Mouse (Mus musculus) forebrain, embryonic 14.5 days (tissue): ENCODE measurements around the gene Prorsd1. TPM values are rescaled to one million over a fixed set of nuclear protein-coding genes. Genes with fewer than 3 reads are reported as not detected.

Experiments
- ATAC-seq: fragments of 200-750 bp; cut with Nextera tagmentation; 2 replicates; pipeline ENCODE4 v1.8.0; 2017; ENCODE audit warnings: mild to moderate bottlenecking, moderate library complexity
- DNase-seq: peaks from one replicate; pipeline ENCODE4 v3.0.0-alpha.2; 2015; ENCODE audit warnings: low spot score
- H3K27ac ChIP-seq: fragments of 300-500 bp; sonication (generic); 2 replicates; pipeline ENCODE4 v1.5.1; 2014; ENCODE audit warnings: low read depth, mild to moderate bottlenecking, control low read depth, low read length, moderate library complexity
- H3K27me3 ChIP-seq: fragments of 300-500 bp; sonication (generic); replicated peaks from 2 replicates; pipeline ENCODE4 v1.6.1; 2014; ENCODE audit warnings: low read length, control low read depth, mixed read lengths; ENCODE audit not compliant: control insufficient read depth, insufficient read depth
- H3K36me3 ChIP-seq: fragments of 300-500 bp; sonication (generic); 2 replicates; pipeline ENCODE4 v1.6.1; 2014; ENCODE audit warnings: low read length, control low read depth; ENCODE audit not compliant: control insufficient read depth, insufficient read depth
- H3K4me1 ChIP-seq: fragments of 300-500 bp; sonication (generic); 2 replicates; pipeline ENCODE4 v1.6.1; 2014; ENCODE audit warnings: antibody characterized with exemption, low read length, control low read depth; ENCODE audit not compliant: control insufficient read depth, insufficient read depth
- H3K4me2 ChIP-seq: fragments of 300-500 bp; sonication (generic); 2 replicates; pipeline ENCODE4 v1.6.1; 2014; ENCODE audit warnings: mild to moderate bottlenecking, control low read depth, low read length
- H3K4me3 ChIP-seq: fragments of 300-500 bp; sonication (generic); 2 replicates; pipeline ENCODE4 v1.5.1; 2014; ENCODE audit warnings: low read depth, low read length, control low read depth
- H3K9ac ChIP-seq: fragments of 300-500 bp; sonication (generic); 2 replicates; pipeline ENCODE4 v1.6.1; 2014; ENCODE audit warnings: mild to moderate bottlenecking, low read length, control low read depth, moderate library complexity
- H3K9me3 ChIP-seq: fragments of 300-500 bp; sonication (generic); replicated peaks from 2 replicates; pipeline ENCODE4 v1.6.1; 2016; ENCODE audit warnings: low read length, control low read depth, mixed read lengths; ENCODE audit not compliant: control insufficient read depth
- WGBS: fragments of 180-500 bp; shearing (Covaris S2); extraction: QIAGEN DNeasy Blood & Tissue Kit; methylation state at CpG from one replicate; pipeline ENCODE4 v1.1.7; 2014; 5-methylcytosine and 5-hydroxymethylcytosine counted together
- polyA plus RNA-seq: library from polyadenylated mRNA; unstranded; fragments of >200 nt; fragmentation: Nextera tagmentation; extraction: Ambion mirVana; gene quantifications from 2 replicates; pipeline ENCODE4 v1.2.1, GENCODE M21; 2014

Prorsd1 gene
- polyA plus RNA-seq, 1 experiment from 2014 or later, result 10.3 TPM

- no peak for ATAC-seq
- 82% methylated on average over 1 of the region's 1 CpGs for WGBS
Observed at GRCm38 (mm10) chr11:29509421-29509820, 5.4 kb downstream of the Prorsd1 start.

DNA sequence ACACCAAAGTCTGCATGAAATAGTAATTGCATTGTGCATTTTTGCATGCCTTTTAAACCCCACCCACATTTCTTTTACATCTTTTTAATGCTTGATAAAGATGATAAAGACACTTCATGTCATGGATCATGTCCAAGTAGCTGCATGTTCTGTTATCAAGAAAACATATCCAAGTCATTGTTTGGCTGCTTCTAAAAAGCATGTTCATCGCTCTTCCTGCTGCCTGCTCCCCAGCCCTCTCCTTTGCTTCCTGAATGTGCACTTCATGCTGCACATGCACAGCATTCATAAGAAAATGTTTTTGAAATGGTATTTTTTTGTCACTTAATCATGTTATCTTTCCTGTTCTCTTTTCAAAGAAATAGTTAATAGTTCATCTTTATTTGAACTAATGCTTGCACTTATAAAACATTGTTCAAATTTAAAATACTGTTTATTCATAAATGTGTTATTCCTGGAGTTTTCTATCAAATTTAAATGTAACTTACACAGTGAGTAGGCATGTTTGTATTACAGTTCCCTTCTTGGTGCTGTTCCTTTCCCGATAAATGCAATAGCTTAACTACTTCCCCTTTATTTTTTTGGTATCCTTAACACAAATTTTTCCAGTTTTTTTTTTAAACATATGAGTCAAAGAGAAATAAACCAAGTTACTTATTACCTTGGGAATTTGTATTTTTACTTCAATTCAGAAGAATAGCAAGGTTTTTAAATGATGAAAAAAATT, 9.8 kb downstream of the Prorsd1 start:
- H3K4me3 ChIP-seq, result no peak overlapping the region
- ATAC-seq, result no peak
- H3K4me2 ChIP-seq, result no peak overlapping the region
- peaks cover 48% of the 10 kb centered on the region for H3K36me3 ChIP-seq
- no peak overlapping the region for H3K9ac ChIP-seq
- H3K9me3 ChIP-seq, result no peaks in the 10 kb centered on the region
- H3K27ac ChIP-seq, result no peak overlapping the region
- no peak for DNase-seq
- H3K27me3 ChIP-seq, result no peaks in the 10 kb centered on the region
- H3K4me1 ChIP-seq, result no peaks in the 10 kb centered on the region
- 97% methylated on average over 2 of the region's 2 CpGs for WGBS

More at GRCm38 (mm10) chr11:29509421-29509820, 5.4 kb downstream of the Prorsd1 start:
- Histone ChIP-seq H3K36me3 (peaks cover 38% of the 10 kb centered on the region), H3K4me3 (no peak overlapping the region), H3K9me3 (no peaks in the 10 kb centered on the region), H3K9ac (no peak overlapping the region), H3K4me1 (no peaks in the 10 kb centered on the region), H3K27me3 (no peaks in the 10 kb centered on the region), H3K4me2 (no peak overlapping the region), H3K27ac (no peak overlapping the region)
- DNase-seq, result no peak

GRCm38 (mm10) chr11:29503948-29504893, 10.6 kb downstream of the Prorsd1 start:
- H3K4me3 ChIP-seq, result no peak overlapping the region
- no peaks in the 10 kb centered on the region for H3K27me3 ChIP-seq
- ATAC-seq, result no peak
- no peaks in the 10 kb centered on the region for H3K9me3 ChIP-seq
- 92% methylated on average over 10 of the region's 10 CpGs for WGBS
- no peaks in the 10 kb centered on the region for H3K4me1 ChIP-seq
- H3K9ac ChIP-seq, result no peak overlapping the region
- peaks cover 50% of the 10 kb centered on the region for H3K36me3 ChIP-seq
- no peak overlapping the region for H3K4me2 ChIP-seq
- DNase-seq, result no peak
- H3K27ac ChIP-seq, result no peak overlapping the region

GRCm38 (mm10) chr11:29496962-29497361, 17.9 kb downstream of the Prorsd1 start:
- no peaks in the 10 kb centered on the region for H3K27me3 ChIP-seq
- WGBS, result 89% methylated on average over 3 of the region's 3 CpGs
- H3K4me2 ChIP-seq, result no peak overlapping the region
- H3K4me3 ChIP-seq, result no peak overlapping the region
- no peaks in the 10 kb centered on the region for H3K4me1 ChIP-seq
- H3K36me3 ChIP-seq, result peaks cover 43% of the 10 kb centered on the region
- H3K27ac ChIP-seq, result no peak overlapping the region
- H3K9ac ChIP-seq, result no peak overlapping the region
- H3K9me3 ChIP-seq, result no peaks in the 10 kb centered on the region
- DNase-seq (no peak), ATAC-seq (no peak)

GRCm38 (mm10) chr11:29493135-29493534, 21.7 kb downstream of the Prorsd1 start:
- no peaks in the 10 kb centered on the region for H3K27me3 ChIP-seq
- H3K4me2 ChIP-seq, result no peak overlapping the region
- H3K4me3 ChIP-seq, result no peak overlapping the region
- no peaks in the 10 kb centered on the region for H3K4me1 ChIP-seq
- WGBS, result 94% methylated on average over 1 of the region's 1 CpGs
- H3K36me3 ChIP-seq, result peaks cover 45% of the 10 kb centered on the region
- ATAC-seq (no peak), DNase-seq (no peak)
- no peaks in the 10 kb centered on the region for H3K9me3 ChIP-seq
- no peak overlapping the region for H3K9ac ChIP-seq
- no peak overlapping the region for H3K27ac ChIP-seq

- DNase-seq, result no peak
- no peaks in the 10 kb centered on the region for H3K4me1 ChIP-seq
- no peak overlapping the region for H3K27ac ChIP-seq
- peaks cover 32% of the 10 kb centered on the region for H3K36me3 ChIP-seq
- H3K9me3 ChIP-seq, result no peaks in the 10 kb centered on the region
- no peaks in the 10 kb centered on the region for H3K27me3 ChIP-seq
- no peak for ATAC-seq
- H3K9ac ChIP-seq, result no peak overlapping the region
- no peak overlapping the region for H3K4me3 ChIP-seq
- H3K4me2 ChIP-seq, result no peak overlapping the region
Observed at GRCm38 (mm10) chr11:29474676-29475075, 40.2 kb downstream of the Prorsd1 start.

Other genes with a start within 250 kb of the Prorsd1 start
- 41.3 and 60.1 TPM in 2 replicates for gene Ccdc88a, start 141.4 kb downstream of the Prorsd1 start, polyA plus RNA-seq
- gene Mtif2, start 11.4 kb upstream of the Prorsd1 start, polyA plus RNA-seq, result 34.0 and 37.6 TPM in 2 replicates
- 0.10 TPM in 1 of 2 replicates, not detected in the other for gene Clhc1, start 32.9 kb upstream of the Prorsd1 start, polyA plus RNA-seq
- gene Rps27a, start 33.1 kb upstream of the Prorsd1 start, polyA plus RNA-seq, result 669 and 929 TPM in 2 replicates
- 97.5 and 133 TPM in 2 replicates for gene Rtn4, start 177.9 kb upstream of the Prorsd1 start, polyA plus RNA-seq